Mouse (Mus musculus): ENCODE measurements around the gene Pax7. TPM values are rescaled to one million over a fixed set of nuclear protein-coding genes. Genes with fewer than 3 reads are reported as not detected.

Pax7 gene
- polyA plus RNA-seq, 1 experiment: not detected

DNA sequence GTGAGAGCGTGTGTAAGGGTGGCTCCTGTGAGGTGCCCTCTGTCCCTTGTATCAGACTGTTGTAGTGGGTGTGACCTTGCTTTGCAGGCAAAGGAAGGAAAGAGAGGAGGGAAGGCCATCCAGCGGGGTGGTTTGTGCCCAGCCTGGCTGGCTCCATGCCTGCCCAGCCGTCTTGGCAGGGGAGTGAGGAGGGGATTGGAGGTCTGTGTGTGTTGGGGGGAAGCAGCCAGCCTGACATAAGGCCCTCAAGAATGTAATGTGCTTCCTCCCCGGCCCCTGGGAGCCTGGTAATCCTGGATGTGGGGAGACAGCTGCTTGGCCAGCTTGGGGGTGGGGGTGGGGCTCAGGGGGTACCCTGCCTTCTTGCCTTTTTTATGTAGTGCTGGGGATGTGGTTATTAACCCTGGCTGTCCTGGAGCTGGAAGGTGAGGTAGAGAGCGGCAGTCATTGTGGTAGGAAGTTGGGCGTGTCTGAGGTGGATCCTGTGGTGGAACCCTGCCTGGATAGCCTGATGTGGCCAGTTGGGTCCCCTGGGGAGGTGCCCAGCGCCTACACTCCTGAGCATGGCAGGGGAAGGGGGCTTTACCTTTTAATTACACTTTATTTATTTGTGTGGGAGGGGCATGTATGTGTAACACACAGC, 143.6 kb downstream of the Pax7 start:
- Histone ChIP-seq H3K4me3 (replicated peaks) (no peak overlapping the region), H3K36me3 (ENCODE audit: control insufficient read depth) (no peaks in the 10 kb centered on the region), H3K9me3 (ENCODE audit: control insufficient read depth, low read length) (no peaks in the 10 kb centered on the region), H3K4me1 (ENCODE audit: control insufficient read depth) (no peaks in the 10 kb centered on the region), H3K27me3 (ENCODE audit: control insufficient read depth) (no peaks in the 10 kb centered on the region)
- TF ChIP-seq TAL1 (IDR thresholded peaks at IDR 0.05; ENCODE audit: low read length) (no peak), GATA1 (IDR thresholded peaks at IDR 0.05; ENCODE audit: low read length) (no peak)

DNA sequence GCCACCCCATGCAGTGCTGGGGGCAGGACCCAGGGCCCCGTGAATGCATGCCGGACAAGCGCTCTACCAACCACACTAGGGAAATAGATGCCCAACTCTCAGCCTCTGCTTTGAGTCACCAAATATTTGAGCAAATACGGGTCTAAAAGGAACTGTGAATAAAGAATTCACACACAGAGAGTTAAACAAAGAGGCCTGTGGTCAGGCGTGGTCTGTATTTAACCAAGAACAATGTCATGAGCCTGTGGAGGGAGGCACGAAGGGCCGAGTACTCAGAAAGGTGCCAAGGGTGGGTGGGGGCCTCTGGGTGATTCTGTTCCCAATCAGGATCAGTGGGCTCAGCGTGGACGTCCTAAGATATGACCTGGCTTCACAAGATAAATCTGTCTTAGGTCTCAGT, 145.3 kb downstream of the Pax7 start:
- Histone ChIP-seq H3K27me3 (ENCODE audit: control insufficient read depth) (no peaks in the 10 kb centered on the region), H3K4me3 (replicated peaks) (no peak overlapping the region), H3K36me3 (ENCODE audit: control insufficient read depth) (no peaks in the 10 kb centered on the region), H3K9me3 (ENCODE audit: control insufficient read depth, low read length) (peaks cover 4% of the 10 kb centered on the region; the same call in 1 of the 2 replicates), H3K4me1 (ENCODE audit: control insufficient read depth) (no peaks in the 10 kb centered on the region)
- TF ChIP-seq TAL1 (IDR thresholded peaks at IDR 0.05; ENCODE audit: low read length) (no peak), GATA1 (IDR thresholded peaks at IDR 0.05; ENCODE audit: low read length) (no peak)

Other genes with a start within 250 kb of the Pax7 start
- gene Gm21969, start 230.3 kb downstream of the Pax7 start, polyA plus RNA-seq (2012): 0.01 and 0.14 TPM in 2 replicates
- 0.75 and 0.77 TPM in 2 replicates for gene Aldh4a1, start 210.7 kb downstream of the Pax7 start, polyA plus RNA-seq (2012)
- gene Tas1r2, start 180.0 kb downstream of the Pax7 start, polyA plus RNA-seq (2012): not detected in 2 replicates
- 0.01 TPM in 1 of 2 replicates, not detected in the other for gene Klhdc7a, start 134.5 kb upstream of the Pax7 start, polyA plus RNA-seq (2012)

Measured in erythroblast, embryonic 14.5 days (primary cell).